Mouse (Mus musculus) embryonic fibroblast, embryonic 13.5 days (primary cell): Measurements from ENCODE around the gene Zfpl1. TPM values are rescaled to one million over a fixed set of nuclear protein-coding genes. Genes with fewer than 3 reads are reported as not detected.
A peak's percentile ranks its signal among the peaks of the same experiment; 100 is the strongest.
"Not testable (repeated sequence)": the region's sequence is repeated elsewhere in the genome, so short reads cannot be mapped to it uniquely, and the experiment has no call there.

Experiments used
- H3K27ac ChIP-seq: 2 replicates; pipeline ENCODE4 v1.5.1; 2012; ENCODE audit warnings: low read length, control low read depth, inconsistent platforms; ENCODE audit not compliant: insufficient read depth
- H3K4me1 ChIP-seq: 2 replicates; pipeline ENCODE4 v1.6.1; 2011; ENCODE audit warnings: low read length; ENCODE audit not compliant: control insufficient read depth, insufficient read depth
- H3K4me3 ChIP-seq: 2 replicates; pipeline ENCODE4 v1.5.1; 2011; ENCODE audit warnings: mild to moderate bottlenecking, control low read depth, low read length; ENCODE audit not compliant: insufficient read depth
- CTCF ChIP-seq: IDR thresholded peaks from 2 replicates; pipeline ENCODE4 v1.5.1; 2011; ENCODE audit warnings: mild to moderate bottlenecking, control low read depth, low read length, moderate library complexity, borderline replicate concordance; ENCODE audit not compliant: insufficient read depth
- POLR2A ChIP-seq: IDR thresholded peaks from 2 replicates; pipeline ENCODE4 v1.6.1; 2011; ENCODE audit warnings: low read depth, mild to moderate bottlenecking, control low read depth, low read length, moderate library complexity
- polyA plus RNA-seq: library from polyadenylated mRNA; stranded (reverse); fragments of >200 nt; gene quantifications from 2 replicates; pipeline ENCODE4 v1.2.4, GENCODE M21; 2011; ENCODE audit warnings: low read depth; ENCODE audit not compliant: missing spikeins, insufficient read length

Gene Zfpl1
- polyA plus RNA-seq, 1 experiment = 59.0 TPM

DNA sequence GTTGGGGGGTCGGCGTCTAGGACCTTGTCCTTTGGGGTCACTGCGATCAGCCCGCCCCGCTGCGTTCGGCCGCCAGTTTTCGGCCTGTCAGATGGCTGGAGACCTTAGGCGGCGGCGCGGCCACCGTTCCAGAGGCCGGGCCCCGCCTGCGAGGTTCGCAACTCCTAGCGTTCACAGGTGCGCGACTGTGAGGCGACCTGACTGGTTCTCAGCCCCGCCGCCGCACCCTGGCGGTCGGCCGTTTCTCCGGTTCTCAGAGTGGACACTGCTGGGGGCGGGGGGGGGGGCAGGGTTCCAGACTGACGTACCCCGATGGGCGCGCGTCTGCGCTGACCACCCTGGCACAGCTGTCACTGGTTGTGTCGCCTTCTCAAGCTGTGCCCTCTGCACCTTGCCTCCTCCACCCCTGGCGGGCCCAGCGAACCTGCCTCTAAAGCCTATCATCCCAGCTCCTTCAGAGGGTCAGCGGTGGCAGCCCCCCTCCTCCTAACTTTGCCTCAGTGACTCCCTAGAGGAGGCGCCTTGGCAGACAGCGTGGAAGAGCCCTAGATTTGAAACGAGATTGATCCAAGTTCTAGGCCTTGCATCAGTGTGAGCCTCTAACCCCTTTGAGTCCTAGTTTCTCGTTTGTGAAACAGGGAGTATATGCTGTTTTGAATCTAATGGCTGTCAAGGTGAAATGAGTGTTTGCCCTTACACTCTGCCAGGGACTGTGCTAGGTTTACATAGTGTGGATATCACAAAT, 37.4 kb downstream of the Zfpl1 start:
- Histone ChIP-seq H3K4me1 (no peaks in the 10 kb centered on the region), H3K4me3 (peak overlapping the region; percentile 63), H3K27ac (peak overlapping the region; percentile 96)
- no peak for TF ChIP-seq POLR2A
- TF ChIP-seq CTCF = no peak

DNA sequence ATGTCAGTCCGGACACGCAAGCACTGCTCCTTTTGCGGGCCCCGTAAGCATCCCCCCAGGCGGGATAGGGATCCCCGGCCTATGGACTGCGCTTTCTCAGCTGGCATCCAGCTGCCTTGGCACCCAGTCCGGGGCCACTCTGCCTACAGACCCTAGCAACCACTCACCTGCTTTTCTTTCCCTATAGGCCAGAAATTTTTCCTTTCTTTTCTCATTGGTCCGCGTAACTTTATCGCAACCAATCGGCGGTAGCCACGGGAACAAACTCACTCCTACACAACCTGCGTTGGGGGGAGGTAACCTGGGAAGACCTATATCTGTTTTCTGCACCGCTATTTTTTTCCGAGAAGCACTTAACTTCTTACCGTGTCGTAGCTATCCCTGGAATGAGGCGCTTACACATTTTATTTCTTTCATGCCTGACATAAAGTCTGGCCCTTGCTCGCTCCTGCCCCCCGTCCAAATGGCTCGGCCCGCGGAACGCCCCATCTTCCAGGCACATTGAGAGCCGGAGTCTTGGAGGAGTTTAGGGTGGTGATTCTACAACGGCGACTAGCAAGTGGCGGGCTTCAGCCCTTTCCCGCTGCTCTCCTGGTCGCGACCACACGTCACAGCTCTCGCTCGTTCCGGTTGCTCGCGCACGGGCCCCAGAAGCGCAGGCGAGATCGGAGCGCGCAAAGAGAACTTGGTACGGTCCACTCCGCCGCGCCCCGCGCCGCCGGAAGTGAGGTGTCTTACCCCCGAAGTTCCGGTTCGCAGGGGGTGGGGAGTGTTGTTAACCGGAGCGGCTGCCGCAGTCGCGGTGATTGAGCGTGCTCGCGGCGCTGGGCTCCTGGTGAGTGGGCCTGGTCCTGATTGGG, 38.2 kb downstream of the Zfpl1 start, which contains the start of gene Syvn1:
Gene Syvn1 (plus strand): TSS at position 283 of the 860 bp plus-strand sequence.
- TF ChIP-seq POLR2A (peak; percentile 74), CTCF (no peak)
- peak within 1 kb of the TSS; percentile 63 for H3K4me3 ChIP-seq
- peak within 1 kb of the TSS; percentile 96 for H3K27ac ChIP-seq
- H3K4me1 ChIP-seq = no peaks in the 10 kb centered on the region

DNA sequence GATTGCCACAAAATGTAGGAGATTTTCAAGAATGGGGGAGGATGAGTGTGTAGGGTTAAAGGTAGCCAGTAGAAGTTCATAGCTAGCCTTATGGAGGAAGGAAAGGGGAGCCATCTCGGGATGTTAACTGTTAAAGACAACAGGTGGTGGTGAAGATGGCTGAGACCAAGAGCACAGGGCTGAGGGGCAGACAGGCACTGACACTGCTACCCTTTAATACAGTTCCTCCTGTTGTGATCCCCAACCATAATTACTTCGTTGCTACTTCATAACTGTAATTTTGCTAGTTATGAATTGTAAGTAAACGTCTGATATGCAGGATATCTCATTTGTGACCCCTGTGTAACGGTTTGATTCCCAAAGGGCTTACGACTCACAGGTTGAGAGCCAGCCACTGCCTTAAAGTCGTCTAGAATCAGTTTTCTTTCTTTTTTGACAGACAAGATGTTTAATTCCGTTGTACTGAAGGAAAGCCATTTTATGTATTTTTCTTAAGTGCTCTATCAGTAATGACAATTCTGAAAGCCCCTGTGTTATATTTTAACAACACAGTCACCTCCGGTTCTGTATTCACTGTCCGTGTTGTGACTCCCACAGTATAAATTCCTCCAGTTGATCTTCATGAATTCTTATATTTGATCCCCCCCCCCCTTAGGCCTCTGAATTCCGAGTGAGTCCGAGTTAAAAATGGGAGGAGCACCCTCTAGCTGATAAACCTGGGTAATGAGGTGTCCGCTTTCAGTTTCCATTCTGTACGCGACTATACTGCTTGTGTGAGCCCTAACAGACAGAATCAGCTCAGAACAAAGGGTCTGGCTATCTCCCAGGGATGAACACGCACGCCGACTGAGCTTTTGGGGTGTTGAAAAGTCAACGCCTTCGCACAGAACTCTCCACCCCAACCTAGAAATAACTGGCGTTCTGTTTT, 39.1 kb downstream of the Zfpl1 start:
- TF ChIP-seq POLR2A = peak; percentile 64
- TF ChIP-seq CTCF = no peak
- H3K4me3 ChIP-seq = peak overlapping the region; percentile 61

DNA sequence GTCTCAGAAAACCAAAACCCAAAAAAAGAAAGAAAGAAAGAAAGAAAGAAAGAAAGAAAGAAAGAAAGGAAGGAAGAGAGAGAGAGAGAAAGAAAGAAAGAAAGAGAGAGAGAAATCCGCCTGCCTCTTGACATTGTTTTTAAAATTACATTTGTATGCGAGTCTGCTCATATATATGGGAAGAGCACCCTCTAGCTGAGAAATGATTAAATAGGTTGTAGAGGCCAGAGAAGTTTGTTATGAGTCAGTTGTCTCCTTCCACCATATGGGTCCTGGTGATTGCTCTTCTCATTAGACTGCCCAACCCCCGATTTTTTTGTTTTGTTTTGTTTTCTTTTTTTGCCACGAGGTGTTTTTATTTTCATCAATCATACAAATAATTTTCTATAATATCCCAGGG, 40.7 kb downstream of the Zfpl1 start:
- not testable (repeated sequence) for H3K4me3 ChIP-seq, H3K4me1 ChIP-seq, H3K27ac ChIP-seq

More for the DNA sequence above, 39.1 kb downstream of the Zfpl1 start:
- peak overlapping the region; percentile 86 for H3K27ac ChIP-seq
- H3K4me1 ChIP-seq = no peaks in the 10 kb centered on the region

DNA sequence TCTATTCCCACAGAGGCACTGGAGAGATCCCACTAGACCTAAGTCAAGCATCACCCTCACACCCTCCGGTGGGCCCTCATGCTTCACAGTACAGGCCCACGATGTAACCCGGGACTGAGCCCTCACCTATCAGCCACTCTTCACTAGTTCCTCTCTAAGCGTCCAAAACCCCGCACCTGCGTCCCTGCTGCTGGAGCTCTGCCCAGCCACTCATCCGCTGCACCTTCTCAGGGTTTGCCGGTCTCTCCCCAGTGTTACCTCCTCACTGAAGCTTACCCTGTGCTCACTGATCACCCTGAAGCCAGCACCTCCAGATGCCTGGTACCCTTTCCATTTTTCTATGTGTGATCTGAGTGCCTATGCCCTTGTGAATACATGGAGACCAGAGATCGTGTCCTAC, 42.5 kb downstream of the Zfpl1 start:
- H3K4me3 ChIP-seq = no peak overlapping the region
- no peaks in the 10 kb centered on the region for H3K4me1 ChIP-seq
- TF ChIP-seq CTCF (no peak), POLR2A (no peak)
- no peak overlapping the region for H3K27ac ChIP-seq

DNA sequence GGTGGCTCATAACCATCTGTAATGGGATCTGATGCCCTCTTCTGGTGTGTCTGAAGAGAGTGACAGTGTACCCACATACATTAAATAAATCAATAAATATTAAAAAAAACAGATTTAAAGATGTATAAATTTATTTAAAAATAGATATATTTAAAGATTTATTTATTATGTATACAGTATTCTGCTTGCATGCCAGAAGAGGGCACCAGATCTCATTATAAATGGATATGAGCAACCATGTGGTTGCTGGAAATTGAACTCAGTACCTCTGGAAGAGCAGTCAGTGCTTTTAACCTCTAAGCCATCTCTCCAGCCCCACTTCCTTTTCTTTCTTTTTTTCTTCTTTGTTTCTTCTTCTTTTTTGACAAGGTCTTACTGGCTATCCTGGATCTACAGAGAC, 44.8 kb downstream of the Zfpl1 start:
- Histone ChIP-seq H3K27ac (no peak overlapping the region), H3K4me1 (no peaks in the 10 kb centered on the region), H3K4me3 (no peak overlapping the region)
- TF ChIP-seq CTCF (no peak), POLR2A (no peak)

DNA sequence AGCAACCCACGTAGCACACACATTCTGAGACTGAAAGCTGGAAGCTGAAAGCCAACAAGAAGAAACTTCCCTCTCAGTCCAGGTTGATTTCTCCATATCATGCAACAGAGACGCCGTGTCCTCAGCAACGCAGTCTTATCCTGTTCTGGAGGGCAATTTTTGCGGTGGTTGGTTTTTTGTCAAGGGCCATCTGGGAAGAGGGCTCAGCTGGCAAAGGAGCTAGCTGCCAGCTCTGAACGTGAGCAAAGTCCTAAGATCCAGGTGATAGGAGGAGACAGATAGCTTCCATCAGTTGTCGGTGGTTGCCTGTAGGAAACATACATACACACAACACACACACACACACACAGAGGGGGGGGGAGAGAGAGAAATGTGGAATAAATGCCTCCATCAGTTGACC, 46.4 kb downstream of the Zfpl1 start:
- H3K4me3 ChIP-seq = no peak overlapping the region
- H3K27ac ChIP-seq = no peak overlapping the region
- TF ChIP-seq CTCF = no peak
- H3K4me1 ChIP-seq = no peaks in the 10 kb centered on the region

DNA sequence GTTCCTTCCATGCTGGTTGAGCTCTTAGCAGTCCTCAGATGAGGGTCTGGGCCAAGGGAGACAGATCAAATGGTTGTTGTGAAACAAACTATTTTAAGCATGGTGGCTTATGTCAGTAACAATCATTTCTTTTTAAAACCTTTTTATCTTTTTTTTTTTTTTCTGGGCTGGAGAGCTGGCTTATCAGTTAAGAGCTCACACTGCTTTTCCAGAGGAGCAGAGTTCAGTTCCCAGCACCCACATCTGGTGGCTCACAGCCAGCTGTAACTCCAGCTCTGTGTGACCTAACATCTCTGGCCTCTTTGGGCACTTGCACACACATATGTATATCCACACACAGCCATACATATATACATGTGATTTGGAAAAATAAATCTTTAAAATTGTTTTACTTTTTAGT, 47.1 kb downstream of the Zfpl1 start:
- no peak for TF ChIP-seq CTCF
- TF ChIP-seq POLR2A = no peak
- H3K4me1 ChIP-seq = no peaks in the 10 kb centered on the region
- no peak overlapping the region for H3K27ac ChIP-seq
- H3K4me3 ChIP-seq = no peak overlapping the region

DNA sequence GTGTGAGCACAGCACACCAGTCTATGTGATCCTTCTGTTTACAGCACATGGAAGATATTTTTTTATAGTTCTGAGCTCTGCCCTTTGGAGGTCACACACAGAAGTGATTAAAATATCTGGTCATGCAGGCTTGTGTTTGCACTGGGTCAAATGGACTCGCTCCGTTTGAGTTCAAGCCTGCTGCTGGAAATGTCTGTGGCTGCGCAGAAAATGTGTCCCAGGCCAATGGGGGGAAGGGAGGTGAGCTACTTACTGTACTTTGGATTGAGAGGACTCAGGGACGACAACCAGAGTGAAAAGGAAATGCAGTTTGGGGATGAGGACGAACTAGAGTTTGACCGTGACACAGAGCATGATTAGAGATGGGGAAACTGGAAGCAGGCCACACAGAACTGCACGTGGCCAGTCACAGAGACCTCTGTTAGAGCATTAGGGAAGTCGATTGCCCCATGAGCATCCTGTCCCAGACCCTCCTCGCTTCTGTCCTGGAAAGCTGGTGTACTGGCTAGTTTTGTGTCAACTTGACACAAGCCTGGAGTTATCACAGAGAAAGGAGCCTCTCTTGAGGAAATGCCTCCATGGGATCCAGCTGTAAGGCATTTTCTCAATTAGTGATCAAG, 48.7 kb downstream of the Zfpl1 start:
- no peaks in the 10 kb centered on the region for H3K4me1 ChIP-seq
- H3K27ac ChIP-seq = no peak overlapping the region
- TF ChIP-seq CTCF = no peak
- no peak for TF ChIP-seq POLR2A
- H3K4me3 ChIP-seq = no peak overlapping the region

Other genes starting within 250 kb of the Zfpl1 start
- 24.9 and 35.7 TPM in 2 replicates for gene Frmd8, start 209.7 kb downstream of the Zfpl1 start, polyA plus RNA-seq
- 1.3 and 3.5 TPM in 2 replicates for gene Slc25a45, start 207.1 kb downstream of the Zfpl1 start, polyA plus RNA-seq
- 0.60 and 1.5 TPM in 2 replicates for gene Tigd3, start 190.8 kb downstream of the Zfpl1 start, polyA plus RNA-seq
- 94.7 and 135 TPM in 2 replicates for gene Dpf2, start 171.9 kb downstream of the Zfpl1 start, polyA plus RNA-seq
- 10.4 and 12.1 TPM in 2 replicates for gene Cdc42ep2, start 160.1 kb downstream of the Zfpl1 start, polyA plus RNA-seq
- 19.7 and 29.7 TPM in 2 replicates for gene Pola2, start 120.8 kb downstream of the Zfpl1 start, polyA plus RNA-seq
- not detected in 2 replicates for gene Slc22a20, start 98.8 kb downstream of the Zfpl1 start, polyA plus RNA-seq
- gene Capn1, start 69.1 kb downstream of the Zfpl1 start, polyA plus RNA-seq = 46.5 and 57.1 TPM in 2 replicates
- 36.8 and 40.3 TPM in 2 replicates for gene Syvn1, start 38.4 kb downstream of the Zfpl1 start, polyA plus RNA-seq
- 24.0 and 25.7 TPM in 2 replicates for gene Mrpl49, start 27.2 kb downstream of the Zfpl1 start, polyA plus RNA-seq
- 1,065 and 1,194 TPM in 2 replicates for gene Fau, start 27.1 kb downstream of the Zfpl1 start, polyA plus RNA-seq
- 8.9 and 9.9 TPM in 2 replicates for gene Znhit2, start 23.8 kb downstream of the Zfpl1 start, polyA plus RNA-seq
- 18.5 and 20.7 TPM in 2 replicates for gene Tm7sf2, start 16.6 kb downstream of the Zfpl1 start, polyA plus RNA-seq
- 23.2 and 23.5 TPM in 2 replicates for gene Vps51, start 7.7 kb downstream of the Zfpl1 start, polyA plus RNA-seq
- gene Tmem262, start 4.9 kb downstream of the Zfpl1 start, polyA plus RNA-seq = not detected in 2 replicates
- 1.6 TPM in 1 of 2 replicates, not detected in the other for gene Gm28374, start 2.7 kb downstream of the Zfpl1 start, polyA plus RNA-seq
- 9.4 and 12.9 TPM in 2 replicates for gene Cdca5, start within 50 bp of the Zfpl1 start, polyA plus RNA-seq
- gene AC131692.1, start 9.5 kb upstream of the Zfpl1 start, polyA plus RNA-seq = 0.58 and 0.68 TPM in 2 replicates
- gene Naaladl1, start 20.8 kb upstream of the Zfpl1 start, polyA plus RNA-seq = 0.45 and 0.61 TPM in 2 replicates
- gene Sac3d1, start 33.7 kb upstream of the Zfpl1 start, polyA plus RNA-seq = 13.7 and 16.2 TPM in 2 replicates
- 19.5 and 22.6 TPM in 2 replicates for gene Snx15, start 43.3 kb upstream of the Zfpl1 start, polyA plus RNA-seq
- gene Batf2, start 56.0 kb upstream of the Zfpl1 start, polyA plus RNA-seq = not detected in 2 replicates
- 56.2 and 57.6 TPM in 2 replicates for gene Arl2, start 56.6 kb upstream of the Zfpl1 start, polyA plus RNA-seq
- not detected in 2 replicates for gene Majin, start 99.4 kb upstream of the Zfpl1 start, polyA plus RNA-seq
- gene Gpha2, start 141.4 kb upstream of the Zfpl1 start, polyA plus RNA-seq = not detected in 2 replicates
- gene Ppp2r5b, start 150.9 kb upstream of the Zfpl1 start, polyA plus RNA-seq = 26.0 and 33.0 TPM in 2 replicates
- gene Atg2a, start 156.7 kb upstream of the Zfpl1 start, polyA plus RNA-seq = 13.0 and 14.3 TPM in 2 replicates
- gene Ehd1, start 191.8 kb upstream of the Zfpl1 start, polyA plus RNA-seq = 72.9 and 96.4 TPM in 2 replicates
- gene Cdc42bpg, start 221.5 kb upstream of the Zfpl1 start, polyA plus RNA-seq = 17.0 and 18.6 TPM in 2 replicates